Mouse (Mus musculus) spleen, postnatal 36 days (tissue): ENCODE data around the gene Aldh9a1.

ENCODE experiments used
- DNase-seq, 2 experiments: peaks; one replicate each; pipeline ENCODE4 v3.0.0; 2022; ENCODE audit warnings: low spot score in 2 of 2, mixed read lengths in 1 of 2

Gene Aldh9a1

DNA sequence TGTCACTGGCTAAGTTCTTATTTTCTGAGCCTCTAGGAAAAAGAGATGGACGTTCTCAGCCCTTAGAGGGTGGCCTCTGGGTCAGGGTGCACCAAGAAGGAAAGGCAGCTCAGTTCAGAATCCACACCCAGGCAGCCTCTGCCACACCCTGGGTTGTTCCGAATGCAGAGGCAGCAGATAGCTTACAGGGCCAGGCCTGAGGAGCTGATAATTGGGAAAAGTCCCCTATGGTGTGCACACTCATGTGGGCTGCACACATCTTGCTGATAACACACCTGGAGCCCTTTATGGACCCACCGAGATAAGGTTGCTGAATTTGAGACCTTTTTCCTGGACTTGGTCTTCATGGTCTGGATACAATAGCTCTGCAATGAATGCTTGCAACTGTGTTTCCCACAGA lies 34.4 kb downstream of the Aldh9a1 start:
- peak; percentile 60 to 74 for DNase-seq

DNA sequence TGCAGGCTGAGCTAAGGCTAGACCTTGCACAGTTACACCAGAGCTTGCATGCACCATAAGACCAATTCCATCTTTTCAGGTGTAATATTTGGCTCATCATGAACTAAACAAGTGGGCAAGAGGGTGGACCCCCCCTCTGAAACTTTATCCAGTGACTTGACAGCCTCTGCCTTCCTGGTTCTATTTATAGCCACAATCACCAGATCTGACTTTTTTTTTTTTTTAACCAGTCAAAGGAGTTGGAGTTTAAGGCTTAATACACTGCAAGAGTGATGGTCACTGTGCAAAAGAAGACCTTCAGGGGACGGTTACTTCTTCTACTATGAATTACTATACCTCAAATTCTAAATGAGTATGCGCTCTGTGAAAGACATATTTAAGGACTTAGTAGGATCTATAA lies 35.4 kb downstream of the Aldh9a1 start:
- no peak for DNase-seq

DNA sequence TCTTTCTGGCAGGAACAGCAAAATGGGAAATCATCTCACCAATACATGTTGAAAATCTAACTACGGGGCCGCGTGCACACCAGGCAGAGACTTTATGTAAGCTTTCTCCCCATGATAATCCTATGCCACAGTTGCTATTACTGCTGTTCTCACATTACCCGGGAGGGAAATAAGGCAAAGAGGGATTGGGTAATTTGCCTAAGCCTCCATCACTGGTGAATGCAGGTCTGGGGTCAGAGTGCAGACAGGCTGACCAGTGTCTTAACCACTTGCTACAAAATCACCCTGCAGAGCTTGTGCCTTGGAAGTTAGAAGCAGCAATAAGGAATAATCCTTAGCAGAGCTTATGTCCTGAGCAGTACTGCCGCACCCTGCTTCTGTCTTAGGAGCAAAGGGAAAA lies 35.8 kb downstream of the Aldh9a1 start:
- no peak for DNase-seq

- no peak for DNase-seq
These were observed 36.7 kb downstream of the Aldh9a1 start for GRCm38 (mm10) chr1:167386466-167386865.

GRCm38 (mm10) chr1:167387310-167387709 lies 37.5 kb downstream of the Aldh9a1 start:
- DNase-seq = no peak

- no peak for DNase-seq
These were observed 38.0 kb downstream of the Aldh9a1 start for GRCm38 (mm10) chr1:167387796-167388195.

DNA sequence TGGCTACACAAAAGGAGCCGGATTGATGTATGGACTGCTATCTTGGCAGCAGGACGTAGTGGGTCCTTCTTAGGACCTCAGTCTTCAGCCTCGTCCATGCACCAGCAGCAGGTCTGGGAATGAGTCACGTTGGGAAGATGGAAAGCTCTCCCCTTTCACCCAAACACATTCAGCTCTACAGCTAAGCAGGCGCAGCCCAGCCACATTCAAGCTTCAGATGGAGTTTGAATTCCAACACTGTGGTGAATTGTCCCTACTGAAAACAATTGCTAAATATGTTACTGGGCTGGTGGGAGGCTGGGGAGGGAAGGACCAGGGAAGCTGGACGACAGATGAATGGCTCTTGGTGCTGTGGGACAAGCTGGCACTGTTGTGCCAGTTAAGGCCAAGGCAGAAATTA lies 38.8 kb downstream of the Aldh9a1 start:
- DNase-seq = no peak

DNA sequence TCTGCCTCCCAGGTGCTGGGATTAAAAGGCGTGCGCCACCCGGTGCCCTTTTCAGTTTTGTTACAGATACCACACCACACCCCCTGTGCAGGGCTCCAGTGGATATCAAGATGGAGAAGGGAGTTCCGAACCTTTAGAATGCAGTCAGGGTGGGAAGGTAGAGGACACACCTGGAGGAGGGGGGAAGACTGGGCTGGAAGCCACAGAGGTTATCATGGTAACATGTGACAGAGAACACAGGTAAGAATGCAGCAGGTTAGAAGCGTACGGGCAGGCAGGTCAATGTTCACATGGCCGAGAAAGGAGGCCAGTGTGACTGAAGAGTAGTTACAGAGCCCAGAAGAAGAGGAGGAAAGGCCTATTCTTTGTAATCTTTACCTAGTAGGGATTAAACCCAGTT lies 39.8 kb downstream of the Aldh9a1 start:
- DNase-seq = no peak

DNA sequence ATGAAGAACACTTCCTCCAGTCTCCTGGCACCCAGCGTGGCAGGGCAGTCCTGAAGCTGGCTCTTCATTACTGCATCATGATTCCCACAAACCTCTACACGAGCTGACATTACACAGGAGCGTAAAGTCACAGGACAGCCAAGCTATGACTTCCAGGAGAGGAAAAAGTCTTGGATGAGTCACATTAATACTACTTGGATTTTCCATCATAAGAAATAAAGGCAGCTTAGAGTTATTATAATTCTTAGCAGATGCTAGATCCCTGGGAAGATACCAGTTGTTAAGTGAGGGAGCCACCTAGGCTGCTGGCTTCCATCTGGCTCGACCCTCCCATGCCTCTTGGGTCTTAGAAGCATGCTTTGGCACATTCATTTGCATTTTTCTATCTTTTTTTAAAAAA lies 40.6 kb downstream of the Aldh9a1 start:
- no peak for DNase-seq

GRCm38 (mm10) chr1:167391241-167391640 lies 41.5 kb downstream of the Aldh9a1 start:
- no peak for DNase-seq

DNA sequence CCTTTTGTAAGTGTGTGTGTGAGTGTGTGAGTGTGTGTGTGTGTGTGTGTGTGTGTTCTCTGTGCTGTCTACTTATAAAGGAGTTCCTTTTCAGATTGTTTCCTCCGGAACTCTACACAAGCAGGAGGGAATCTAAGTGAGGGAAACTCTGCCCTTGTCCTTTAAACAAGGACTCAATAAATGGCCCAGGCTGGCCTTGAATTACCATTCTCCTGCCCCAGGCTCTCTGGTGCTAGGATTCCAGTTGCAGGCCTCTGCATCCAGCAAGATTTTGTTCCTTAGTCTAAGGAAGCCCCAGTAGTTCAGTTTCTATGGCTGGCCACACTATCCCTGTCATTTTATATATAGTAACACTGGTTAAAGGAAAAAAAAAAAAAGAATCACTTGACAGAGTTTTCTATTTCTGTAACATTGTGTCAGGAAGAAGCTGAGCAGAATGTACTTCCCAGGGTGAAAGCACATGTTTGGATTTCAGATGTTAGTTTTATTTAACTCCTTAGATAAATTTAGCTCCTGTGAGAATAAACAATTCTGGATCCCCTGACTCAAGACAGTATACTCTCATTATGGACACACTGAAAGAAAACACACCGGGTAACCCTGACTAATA lies 42.3 kb downstream of the Aldh9a1 start:
- no peak for DNase-seq

GRCm38 (mm10) chr1:167392687-167393086 lies 42.9 kb downstream of the Aldh9a1 start:
- DNase-seq = peak; percentile 20 to 59

- DNase-seq = no peak
These were observed 43.5 kb downstream of the Aldh9a1 start for GRCm38 (mm10) chr1:167393281-167393680.

GRCm38 (mm10) chr1:167393683-167394492 lies 44.1 kb downstream of the Aldh9a1 start, which contains the start of gene Mgst3:
Mgst3 (minus strand) TSS chr1:167393841.
- DNase-seq = peak; percentile 92 to 93

DNA sequence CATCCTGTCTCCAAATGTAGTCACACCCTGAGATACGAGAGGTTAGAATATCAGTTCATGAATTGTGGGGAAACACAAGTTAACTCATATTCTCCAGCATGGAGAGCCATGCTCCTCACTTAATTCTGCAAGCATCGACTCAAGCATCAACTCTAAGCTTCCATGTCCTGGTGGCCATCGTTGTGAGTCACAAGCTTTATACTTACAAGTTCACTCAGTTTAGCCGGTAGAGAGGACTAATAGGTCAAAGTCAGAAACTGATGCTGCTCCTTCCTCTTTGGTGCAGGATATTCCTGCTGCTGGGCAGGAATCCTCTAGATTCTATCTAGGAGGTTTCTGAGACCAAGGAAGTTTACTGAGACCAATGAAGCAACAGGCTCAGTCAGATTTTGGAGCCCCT lies 55.4 kb downstream of the Aldh9a1 start:
- DNase-seq = no peak

DNA sequence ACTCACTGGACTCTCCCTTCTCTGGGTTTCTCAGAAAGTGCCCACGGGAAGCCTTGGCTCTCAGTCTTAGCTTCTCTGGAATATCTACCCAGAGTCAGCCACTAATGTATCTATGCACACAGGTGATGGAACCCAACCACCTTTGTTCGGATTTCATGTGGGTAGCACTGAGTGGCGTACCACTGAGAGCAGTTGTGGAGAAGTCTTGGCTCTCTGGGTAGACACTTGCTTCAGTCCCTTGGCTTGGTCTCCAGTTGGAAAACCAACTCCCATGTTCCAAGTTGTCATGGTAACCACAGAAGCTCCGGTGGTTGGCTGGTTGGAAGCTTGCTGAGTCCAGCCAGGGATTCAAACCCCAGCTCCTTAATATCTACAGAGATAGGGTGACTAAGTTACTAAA lies 59.8 kb downstream of the Aldh9a1 start:
- no peak for DNase-seq

DNA sequence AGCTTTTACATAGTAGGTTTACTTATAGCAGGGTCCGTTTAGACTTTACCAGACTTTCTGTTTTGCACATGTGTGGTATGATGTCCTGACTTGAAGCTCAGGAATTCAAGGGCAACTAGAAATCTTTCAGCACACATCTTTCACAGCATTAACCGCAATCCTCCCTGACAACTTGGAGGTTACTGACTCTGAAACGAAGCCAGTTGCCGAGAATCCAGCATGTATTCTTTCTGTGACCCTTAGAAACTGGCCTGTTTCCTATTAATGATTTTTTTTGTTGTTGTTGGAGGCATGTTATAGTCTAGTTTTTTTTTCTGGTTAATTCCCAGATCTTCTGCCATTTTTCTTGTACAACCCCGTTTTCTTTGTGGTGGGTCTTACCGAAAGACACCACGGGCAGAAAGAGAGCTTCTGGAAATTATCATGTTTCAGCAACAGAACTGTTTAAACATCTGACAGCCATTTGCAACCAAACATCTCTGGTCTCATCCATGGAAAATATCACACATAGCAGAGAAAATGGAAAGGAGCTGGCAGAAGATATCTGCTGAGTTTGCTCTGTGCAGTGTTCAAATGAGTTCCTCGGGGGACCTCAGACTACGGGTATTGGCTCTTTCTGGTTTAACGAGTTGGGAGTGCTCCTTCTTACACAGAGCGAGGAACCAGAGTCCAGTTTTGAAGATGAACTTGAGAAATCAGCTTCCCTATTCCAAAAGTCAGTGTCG lies 62.4 kb downstream of the Aldh9a1 start:
- DNase-seq = no peak

DNA sequence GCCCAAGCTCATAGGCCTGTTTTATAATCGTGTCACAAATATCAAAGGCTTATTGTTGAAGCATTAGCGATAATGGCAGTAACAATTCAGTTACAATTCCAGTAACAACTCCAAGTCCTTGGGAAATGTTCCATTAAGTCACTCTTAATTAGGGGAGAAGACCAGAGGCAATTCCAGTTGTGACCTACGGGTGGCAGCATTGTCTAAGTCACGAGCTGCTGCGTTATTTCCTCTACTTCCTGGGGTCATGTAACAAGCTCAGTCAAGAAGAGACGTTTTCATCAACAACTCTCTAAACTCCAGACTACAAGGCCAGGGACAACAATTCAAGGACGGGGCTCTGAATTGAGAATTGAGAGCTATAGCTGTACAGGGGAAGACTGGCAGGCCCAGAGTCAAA lies 65.1 kb downstream of the Aldh9a1 start:
- DNase-seq = peak; percentile 6 to 27
